Mouse (Mus musculus) 3T3-L1 (cell line): ENCODE data around the gene Mcm7.
"Not testable (repeated sequence)": the region's sequence is repeated elsewhere in the genome, so short reads cannot be mapped to it uniquely, and the experiment has no call there.

Experiments
- DNase-seq: peaks from one replicate; pipeline ENCODE4 v3.0.0-alpha.2; 2015; ENCODE audit warnings: low read depth, low spot score

Mcm7 gene

GRCm38 (mm10) chr5:138171695-138172491 is at the start of gene Mcm7, which contains the start of gene Ap4m1:
Gene Mcm7, minus strand, starts transcription at chr5:138172422.
Gene Ap4m1, plus strand, starts transcription at chr5:138172002.
- DNase-seq: peak; percentile 100

DNA sequence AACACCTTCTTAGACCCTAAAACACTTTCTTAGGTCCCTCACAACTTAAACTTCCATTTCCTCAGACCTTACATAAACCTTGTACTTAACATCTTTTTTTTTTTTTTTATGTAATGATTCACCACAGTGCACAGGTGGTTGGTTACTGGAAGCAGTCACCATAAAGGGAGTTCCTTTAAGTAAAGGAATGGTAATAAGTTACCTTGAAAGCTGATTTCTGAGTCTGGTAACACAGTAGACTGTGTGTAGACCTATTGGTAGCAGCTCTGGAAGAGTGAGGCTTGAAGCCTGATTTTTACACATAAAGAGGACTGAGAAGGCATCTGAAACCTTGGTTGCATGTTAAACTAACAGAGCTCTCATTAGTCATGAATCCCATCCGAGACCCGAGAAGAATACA is 47.6 kb upstream of the Mcm7 start:
- no peak for DNase-seq

DNA sequence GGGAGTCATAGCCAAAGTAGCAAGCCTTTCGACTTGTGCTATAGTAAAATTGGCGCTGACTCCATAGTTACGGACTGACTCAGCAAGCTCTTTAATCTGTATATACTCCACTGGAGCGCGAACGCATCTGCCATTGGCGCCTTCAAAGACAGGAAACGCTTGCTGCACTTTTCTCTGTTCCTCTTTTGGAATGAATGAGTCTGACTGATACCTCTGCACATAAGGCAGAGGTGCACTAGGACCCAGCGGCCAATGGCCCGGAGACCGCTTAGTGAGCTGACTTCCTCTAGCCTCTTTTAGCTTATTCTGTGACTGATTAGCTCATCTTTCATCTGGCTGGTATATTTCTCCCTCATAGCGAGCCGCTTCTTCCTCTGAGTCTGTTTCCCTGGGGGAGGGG is 44.4 kb upstream of the Mcm7 start:
- DNase-seq: not testable (repeated sequence)

- DNase-seq: no peak
These were observed 35.7 kb upstream of the Mcm7 start for GRCm38 (mm10) chr5:138207873-138208272.

- DNase-seq: no peak
These were observed 35.0 kb upstream of the Mcm7 start for GRCm38 (mm10) chr5:138207253-138207652.

GRCm38 (mm10) chr5:138202086-138202485 is 29.9 kb upstream of the Mcm7 start:
- DNase-seq: no peak

DNA sequence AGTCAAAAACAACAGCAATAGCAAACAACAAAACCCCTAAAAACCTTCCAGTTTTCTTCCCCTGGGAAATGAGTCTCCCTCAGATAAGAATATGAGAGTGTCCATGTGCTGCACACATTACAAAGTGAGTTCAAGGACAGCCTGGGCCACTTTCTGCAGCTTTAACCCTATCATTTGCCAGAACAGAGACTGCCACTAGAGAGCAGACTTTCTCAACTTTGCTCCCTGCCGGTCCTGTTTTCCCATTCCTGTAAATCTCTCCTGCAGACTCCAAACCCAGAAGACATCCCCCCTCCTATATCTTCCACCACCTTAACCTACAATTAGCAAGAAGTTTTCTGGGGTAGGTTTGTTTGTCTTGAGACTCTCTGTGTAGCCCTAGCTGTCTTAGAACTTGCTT is 27.4 kb upstream of the Mcm7 start:
- peak; percentile 61 for DNase-seq

GRCm38 (mm10) chr5:138195463-138195862 is 23.2 kb upstream of the Mcm7 start:
- no peak for DNase-seq

- no peak for DNase-seq
These were observed 22.6 kb upstream of the Mcm7 start for GRCm38 (mm10) chr5:138194755-138195345.

GRCm38 (mm10) chr5:138193771-138194727 is 21.8 kb upstream of the Mcm7 start, which contains the start of gene Mblac1:
Gene Mblac1, plus strand, starts transcription at chr5:138194314.
- peak; percentile 88 for DNase-seq

GRCm38 (mm10) chr5:138187661-138188306 is 15.6 kb upstream of the Mcm7 start:
- DNase-seq: peak; percentile 97

GRCm38 (mm10) chr5:138186950-138187638 is 14.9 kb upstream of the Mcm7 start, which contains the start of the genes Taf6 and Cnpy4:
Gene Taf6, minus strand, starts transcription at chr5:138187451.
Gene Cnpy4, plus strand, starts transcription at chr5:138187485.
- peak; percentile 94 for DNase-seq

GRCm38 (mm10) chr5:138173217-138173616 is 995 bp upstream of the Mcm7 start:
- DNase-seq: peak; percentile 50

GRCm38 (mm10) chr5:138170936-138171561 is 1.2 kb downstream of the Mcm7 start:
- peak; percentile 98 for DNase-seq

DNA sequence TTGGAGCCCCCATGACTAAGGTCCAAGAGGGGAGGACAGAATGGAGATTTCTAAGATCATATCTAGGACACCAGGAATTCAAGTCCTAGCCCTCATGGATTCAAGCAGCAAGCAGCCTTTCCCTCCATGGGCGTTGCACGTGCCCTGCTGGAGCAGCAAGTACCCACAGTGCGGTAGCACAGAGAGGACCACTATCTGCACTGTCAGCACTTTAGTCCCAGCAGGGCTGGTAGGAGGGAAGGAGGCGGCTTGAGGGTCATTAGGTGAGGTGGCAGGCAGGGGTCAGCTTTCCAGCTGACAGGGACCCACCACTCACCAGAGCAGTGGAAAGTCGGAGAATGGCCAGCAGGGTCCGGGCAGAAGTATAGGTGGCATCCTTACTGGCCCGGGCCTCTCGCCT is 6.6 kb downstream of the Mcm7 start:
- DNase-seq: no peak

- no peak for DNase-seq
These were observed 8.6 kb downstream of the Mcm7 start for GRCm38 (mm10) chr5:138163610-138164009.

- no peak for DNase-seq
These were observed 9.2 kb downstream of the Mcm7 start for GRCm38 (mm10) chr5:138163046-138163445.

GRCm38 (mm10) chr5:138160842-138161665 is 11.2 kb downstream of the Mcm7 start, which contains the start of gene Cops6:
Gene Cops6, plus strand, starts transcription at chr5:138161071.
- peak; percentile 96 for DNase-seq

DNA sequence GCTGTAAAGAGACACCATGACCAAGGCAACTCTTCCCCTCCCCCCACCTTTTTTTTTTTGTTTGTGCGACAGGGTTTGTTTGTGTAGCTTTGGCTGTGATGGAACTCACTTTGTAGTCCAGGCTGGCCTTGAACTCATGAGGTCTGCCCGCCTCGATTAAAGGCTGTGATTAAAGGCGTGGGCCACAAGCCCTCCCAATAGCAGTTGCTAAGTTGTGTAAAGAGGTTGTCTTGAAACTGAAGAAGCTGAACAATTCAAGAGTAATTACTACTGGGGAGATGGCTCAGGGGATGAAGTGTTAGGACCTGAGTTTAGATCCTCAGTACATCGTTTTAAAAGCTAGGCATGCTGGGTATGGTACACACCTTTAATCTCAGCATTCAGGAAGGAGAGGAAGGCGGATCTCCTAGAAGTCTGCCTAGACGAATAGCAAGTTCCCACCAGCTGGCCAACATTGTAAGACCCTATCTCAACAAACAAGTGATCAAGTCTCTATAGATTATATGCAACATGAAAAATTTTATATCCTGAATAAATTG is 11.9 kb downstream of the Mcm7 start:
- DNase-seq: no peak
